Mouse (Mus musculus) heart, embryonic 16.5 days (tissue): Measurements from ENCODE around the gene Rhebl1. TPM values are rescaled to one million over a fixed set of nuclear protein-coding genes. Genes with fewer than 3 reads are reported as not detected.

Source experiments
- ATAC-seq: fragments of 200-750 bp; cut with Nextera tagmentation; replicated peaks from 2 replicates; pipeline ENCODE4 v1.8.0; 2017; ENCODE audit warnings: moderate number of reproducible peaks; ENCODE audit not compliant: insufficient read depth, low FRiP score; ENCODE audit errors: extremely low read depth
- H3K27ac ChIP-seq: fragments of 300-500 bp; sonication (generic); 2 replicates; pipeline ENCODE4 v1.5.1; 2014; ENCODE audit warnings: mild to moderate bottlenecking, low read length, control low read depth, moderate library complexity
- H3K27me3 ChIP-seq: fragments of 300-500 bp; sonication (generic); 2 replicates; pipeline ENCODE4 v1.6.1; 2014; ENCODE audit warnings: low read length, mixed read lengths; ENCODE audit not compliant: control insufficient read depth, insufficient read depth
- H3K36me3 ChIP-seq: fragments of 300-500 bp; sonication (generic); 2 replicates; pipeline ENCODE4 v1.6.1; 2014; ENCODE audit not compliant: control insufficient read depth, insufficient read depth
- H3K4me1 ChIP-seq: fragments of 300-500 bp; sonication (generic); 2 replicates; pipeline ENCODE4 v1.6.1; 2014; ENCODE audit warnings: low read length, mixed read lengths; ENCODE audit not compliant: control insufficient read depth, insufficient read depth
- H3K4me2 ChIP-seq: fragments of 300-500 bp; sonication (generic); 2 replicates; pipeline ENCODE4 v1.6.1; 2014; ENCODE audit warnings: low read depth, mild to moderate bottlenecking, control low read depth, low read length
- H3K4me3 ChIP-seq: fragments of 300-500 bp; sonication (generic); 2 replicates; pipeline ENCODE4 v1.5.1; 2014; ENCODE audit warnings: mild to moderate bottlenecking, control low read depth, low read length
- H3K9ac ChIP-seq: fragments of 300-500 bp; sonication (generic); 2 replicates; pipeline ENCODE4 v1.6.1; 2014; ENCODE audit warnings: low read length, control low read depth
- H3K9me3 ChIP-seq: fragments of 300-500 bp; sonication (generic); replicated peaks from 2 replicates; pipeline ENCODE4 v1.6.1; 2016; ENCODE audit warnings: low read length; ENCODE audit not compliant: control insufficient read depth
- WGBS: fragments of 180-500 bp; shearing (Covaris S2); extraction: QIAGEN DNeasy Blood & Tissue Kit; methylation state at CpG from one replicate; pipeline ENCODE4 v1.1.7; 2014; 5-methylcytosine and 5-hydroxymethylcytosine counted together
- polyA plus RNA-seq: library from polyadenylated mRNA; unstranded; fragments of >200 nt; fragmentation: Nextera tagmentation; extraction: Ambion mirVana; gene quantifications from 2 replicates; pipeline ENCODE4 v1.2.1, GENCODE M21; 2015

The Rhebl1 gene
- polyA plus RNA-seq, 1 experiment from 2014 or later: 7.3 TPM

GRCm38 (mm10) chr15:98897495-98897894, 3.2 kb upstream of the Rhebl1 start:
- H3K27me3 ChIP-seq: peaks cover 65% of the 10 kb centered on the region
- H3K27ac ChIP-seq: no peak overlapping the region
- H3K4me2 ChIP-seq: peak overlapping the region; percentile 60
- WGBS: 12% methylated on average over 10 of the region's 10 CpGs
- peaks cover 33% of the 10 kb centered on the region for H3K4me1 ChIP-seq
- H3K36me3 ChIP-seq: no peaks in the 10 kb centered on the region
- H3K9ac ChIP-seq: no peak overlapping the region
- no peaks in the 10 kb centered on the region for H3K9me3 ChIP-seq
- peak overlapping the region; percentile 41 for H3K4me3 ChIP-seq
- ATAC-seq: 0 out of 2 replicates have a peak, but pooled peaks have one; percentile 20

- peak overlapping the region; percentile 70 for H3K9ac ChIP-seq
- H3K4me1 ChIP-seq: peaks cover 33% of the 10 kb centered on the region
Observed at GRCm38 (mm10) chr15:98895635-98896589, 1.6 kb upstream of the Rhebl1 start.

GRCm38 (mm10) chr15:98894746-98895634, 650 bp upstream of the Rhebl1 start:
- peaks cover 33% of the 10 kb centered on the region for H3K4me1 ChIP-seq
- 9% methylated on average over 38 of the region's 38 CpGs for WGBS

More at GRCm38 (mm10) chr15:98895635-98896589, 1.6 kb upstream of the Rhebl1 start:
- H3K36me3 ChIP-seq: no peaks in the 10 kb centered on the region
- peak overlapping the region; percentile 37; the same call in 1 of the 2 replicates for H3K27ac ChIP-seq
- no peaks in the 10 kb centered on the region for H3K9me3 ChIP-seq
- WGBS: 5% methylated on average over 41 of the region's 41 CpGs
- H3K4me2 ChIP-seq: peak overlapping the region; percentile 99
- H3K27me3 ChIP-seq: peaks cover 65% of the 10 kb centered on the region
- ATAC-seq: 0 out of 2 replicates have a peak, but pooled peaks have one; percentile 5
- peak overlapping the region; percentile 50 for H3K4me3 ChIP-seq

GRCm38 (mm10) chr15:98893036-98893435, 1.3 kb downstream of the Rhebl1 start:
- no peak overlapping the region for H3K4me2 ChIP-seq
- H3K4me3 ChIP-seq: no peak overlapping the region
- ATAC-seq: no peak
- H3K9me3 ChIP-seq: no peaks in the 10 kb centered on the region
- H3K36me3 ChIP-seq: no peaks in the 10 kb centered on the region
- WGBS: 72% methylated on average over 4 of the region's 4 CpGs
- H3K4me1 ChIP-seq: peaks cover 31% of the 10 kb centered on the region
- no peak overlapping the region for H3K9ac ChIP-seq
- H3K27ac ChIP-seq: no peak overlapping the region
- H3K27me3 ChIP-seq: peaks cover 48% of the 10 kb centered on the region

More at GRCm38 (mm10) chr15:98894746-98895634, 650 bp upstream of the Rhebl1 start:
- Histone ChIP-seq H3K27me3 (peaks cover 61% of the 10 kb centered on the region), H3K27ac (no peak overlapping the region), H3K36me3 (no peaks in the 10 kb centered on the region), H3K9ac (peak overlapping the region; percentile 70), H3K9me3 (no peaks in the 10 kb centered on the region), H3K4me3 (peak overlapping the region; percentile 66), H3K4me2 (peak overlapping the region; percentile 99)
- no peak for ATAC-seq

- H3K27me3 ChIP-seq: peaks cover 39% of the 10 kb centered on the region
- peak; percentile 24; the same call in 1 of the 2 replicates for ATAC-seq
- H3K27ac ChIP-seq: no peak overlapping the region
- no peak overlapping the region for H3K4me3 ChIP-seq
- peaks cover 21% of the 10 kb centered on the region for H3K4me1 ChIP-seq
- H3K9ac ChIP-seq: no peak overlapping the region
- H3K9me3 ChIP-seq: no peaks in the 10 kb centered on the region
- WGBS: 28% methylated on average over 6 of the region's 6 CpGs
- H3K36me3 ChIP-seq: no peaks in the 10 kb centered on the region
- no peak overlapping the region for H3K4me2 ChIP-seq
Observed at GRCm38 (mm10) chr15:98891907-98892606, 2.3 kb downstream of the Rhebl1 start.

- no peaks in the 10 kb centered on the region for H3K36me3 ChIP-seq
- peak overlapping the region; percentile 15; the same call in 1 of the 2 replicates for H3K4me3 ChIP-seq
- no peaks in the 10 kb centered on the region for H3K9me3 ChIP-seq
- no peak overlapping the region for H3K9ac ChIP-seq
- H3K27me3 ChIP-seq: peaks cover 31% of the 10 kb centered on the region
- ATAC-seq: no peak
- peak overlapping the region; percentile 39 for H3K4me2 ChIP-seq
- 16% methylated on average over 19 of the region's 19 CpGs for WGBS
- H3K27ac ChIP-seq: no peak overlapping the region
- peaks cover 18% of the 10 kb centered on the region for H3K4me1 ChIP-seq
Observed at GRCm38 (mm10) chr15:98891198-98891742, 3.1 kb downstream of the Rhebl1 start.

GRCm38 (mm10) chr15:98887526-98887925, 6.8 kb downstream of the Rhebl1 start:
- H3K4me1 ChIP-seq: no peaks in the 10 kb centered on the region
- H3K27me3 ChIP-seq: no peaks in the 10 kb centered on the region
- ATAC-seq: no peak
- H3K9me3 ChIP-seq: no peaks in the 10 kb centered on the region
- WGBS: 80% methylated on average over 7 of the region's 7 CpGs
- H3K27ac ChIP-seq: no peak overlapping the region
- no peak overlapping the region for H3K4me3 ChIP-seq
- H3K4me2 ChIP-seq: no peak overlapping the region
- H3K9ac ChIP-seq: no peak overlapping the region
- H3K36me3 ChIP-seq: no peaks in the 10 kb centered on the region

- Histone ChIP-seq H3K4me3 (no peak overlapping the region), H3K27me3 (no peaks in the 10 kb centered on the region), H3K9me3 (no peaks in the 10 kb centered on the region), H3K36me3 (no peaks in the 10 kb centered on the region), H3K27ac (no peak overlapping the region), H3K4me2 (no peak overlapping the region), H3K9ac (no peak overlapping the region), H3K4me1 (no peaks in the 10 kb centered on the region)
- WGBS: 60% methylated on average over 8 of the region's 8 CpGs
- no peak for ATAC-seq
Observed at GRCm38 (mm10) chr15:98886667-98887387, 7.5 kb downstream of the Rhebl1 start.
